Mouse (Mus musculus) ZHBTc4 (cell line): Measurements from ENCODE around the gene Ruvbl2.

Experiments used
- DNase-seq: peaks from one replicate; pipeline ENCODE4 v3.0.0-alpha.2; 2011; ENCODE audit warnings: low read depth, low spot score

The Ruvbl2 gene

GRCm38 (mm10) chr7:45461326-45461725 lies 23.4 kb upstream of the Ruvbl2 start:
- peak; percentile 87 for DNase-seq

GRCm38 (mm10) chr7:45460860-45461314 lies 23.0 kb upstream of the Ruvbl2 start:
- peak; percentile 83 for DNase-seq

GRCm38 (mm10) chr7:45460377-45460776 lies 22.5 kb upstream of the Ruvbl2 start:
- peak; percentile 35 for DNase-seq

- peak; percentile 99 for DNase-seq
Measured at GRCm38 (mm10) chr7:45459564-45460140, 21.8 kb upstream of the Ruvbl2 start, which contains the start of gene Ftl1. Ftl1 (minus strand) TSS chr7:45459884.

- peak; percentile 79 for DNase-seq
Measured at GRCm38 (mm10) chr7:45458748-45459563, 21.1 kb upstream of the Ruvbl2 start.

GRCm38 (mm10) chr7:45457204-45458060 lies 19.5 kb upstream of the Ruvbl2 start:
- peak; percentile 84 for DNase-seq

- DNase-seq = peak; percentile 76
Measured at GRCm38 (mm10) chr7:45456721-45457203, 18.9 kb upstream of the Ruvbl2 start.

GRCm38 (mm10) chr7:45455932-45456696 lies 18.2 kb upstream of the Ruvbl2 start:
- DNase-seq = peak; percentile 81

- DNase-seq = no peak
Measured at GRCm38 (mm10) chr7:45454971-45455370, 17.1 kb upstream of the Ruvbl2 start.

- DNase-seq = peak; percentile 92
Measured at GRCm38 (mm10) chr7:45451344-45451982, 13.6 kb upstream of the Ruvbl2 start.

- no peak for DNase-seq
Measured at GRCm38 (mm10) chr7:45449974-45450373, 12.1 kb upstream of the Ruvbl2 start.

GRCm38 (mm10) chr7:45447325-45447990 lies 9.6 kb upstream of the Ruvbl2 start:
- DNase-seq = peak; percentile 68

- DNase-seq = no peak
Measured at GRCm38 (mm10) chr7:45446589-45446988, 8.7 kb upstream of the Ruvbl2 start.

- no peak for DNase-seq
Measured at GRCm38 (mm10) chr7:45443526-45444420, 5.9 kb upstream of the Ruvbl2 start.

GRCm38 (mm10) chr7:45437046-45437445 lies 850 bp downstream of the Ruvbl2 start:
- DNase-seq = peak; percentile 77

GRCm38 (mm10) chr7:45436444-45436843 lies 1.5 kb downstream of the Ruvbl2 start:
- no peak for DNase-seq

GRCm38 (mm10) chr7:45435038-45435437 lies 2.9 kb downstream of the Ruvbl2 start:
- DNase-seq = no peak

- DNase-seq = peak; percentile 100
Measured at GRCm38 (mm10) chr7:45434203-45435015, 3.5 kb downstream of the Ruvbl2 start, which contains the start of gene Gys1. Gys1 (plus strand) TSS chr7:45434844.
